ENCODE assay signal across 34 mouse cellular contexts in genomic region chr3:157754826-157755225, GRCm38 (mm10).
"Had no signal": no experiment of that assay in that cellular context is flagged by ENCODE, and none has a peak within 500 bp of the region (broad histone marks: within the 10 kb centered on the region; RNA-seq: fewer than 3 reads in every experiment).

No protein-coding gene starts in this region.

- H3K36me3 ChIP-seq: heart, embryonic 10.5 days; heart, embryonic 12.5 days; heart, embryonic 13.5 days; heart, embryonic 15.5 days; hindbrain, embryonic 10.5 days; hindbrain, embryonic 12.5 days; hindbrain, embryonic 13.5 days; hindbrain, embryonic 15.5 days; intestine, embryonic 15.5 days; kidney, embryonic 15.5 days had no signal

- H3K4me1 ChIP-seq: heart, embryonic 10.5 days; heart, embryonic 15.5 days; hindbrain, embryonic 10.5 days; hindbrain, embryonic 12.5 days; hindbrain, embryonic 13.5 days; hindbrain, embryonic 15.5 days; intestine, embryonic 15.5 days; kidney, embryonic 15.5 days had no signal

- H3K27ac ChIP-seq: heart, embryonic 10.5 days; heart, embryonic 13.5 days; heart, embryonic 15.5 days; hindbrain, embryonic 10.5 days; hindbrain, embryonic 12.5 days; hindbrain, embryonic 13.5 days; hindbrain, embryonic 14.5 days; hindbrain, embryonic 15.5 days; hindbrain, postnatal 0 days; intestine, embryonic 15.5 days; kidney, embryonic 15.5 days; kidney, postnatal 0 days; layer of hippocampus, adult 2 months; left cerebral cortex, adult 2 months had no signal

- DNase-seq: heart, postnatal 10 days; heart, postnatal 14 days; kidney, adult 11 months; kidney, adult 18-20 months; kidney, adult 2 months; kidney, adult 8-10 months; kidney, adult 9 months; kidney, postnatal 10 days; kidney, postnatal 14 days; kidney, postnatal 25 days; kidney, postnatal 36 days; kidney, postnatal 4 days; layer of hippocampus, adult 9-11 months; layer of hippocampus, postnatal 36 days had no signal

- ATAC-seq: hindbrain, embryonic 16.5 days; hindbrain, postnatal 0 days; inflammation-experienced regulatory T-cells, adult 6 months; intestine, embryonic 15.5 days; intestine, embryonic 16.5 days; intestine, postnatal 0 days had no signal

- H3K4me3 ChIP-seq: heart, embryonic 10.5 days; heart, embryonic 12.5 days; heart, embryonic 13.5 days; heart, embryonic 15.5 days; hindbrain, embryonic 10.5 days; hindbrain, embryonic 12.5 days; hindbrain, embryonic 13.5 days; hindbrain, embryonic 15.5 days; intestine, embryonic 15.5 days; kidney, embryonic 15.5 days; layer of hippocampus, adult 2 months; left cerebral cortex, adult 2 months had no signal

- H3K27me3 ChIP-seq: heart, embryonic 12.5 days; heart, embryonic 13.5 days; heart, embryonic 15.5 days; hindbrain, embryonic 12.5 days; hindbrain, embryonic 13.5 days; hindbrain, embryonic 15.5 days; intestine, embryonic 15.5 days; kidney, embryonic 15.5 days had no signal

- H3K4me2 ChIP-seq: heart, embryonic 11.5 days; heart, embryonic 12.5 days; heart, embryonic 13.5 days; heart, embryonic 15.5 days; hindbrain, embryonic 12.5 days; hindbrain, embryonic 13.5 days; hindbrain, embryonic 14.5 days; hindbrain, embryonic 15.5 days; intestine, embryonic 15.5 days; kidney, embryonic 15.5 days had no signal

- H3K9me3 ChIP-seq: heart, embryonic 10.5 days; heart, embryonic 12.5 days; heart, embryonic 15.5 days; hindbrain, embryonic 10.5 days; hindbrain, embryonic 12.5 days; hindbrain, embryonic 13.5 days; hindbrain, embryonic 15.5 days; intestine, embryonic 15.5 days; kidney, embryonic 15.5 days had no signal

- H3K9ac ChIP-seq: heart, embryonic 12.5 days; heart, embryonic 13.5 days; heart, embryonic 15.5 days; hindbrain, embryonic 12.5 days; hindbrain, embryonic 13.5 days; hindbrain, embryonic 14.5 days; hindbrain, embryonic 15.5 days; intestine, embryonic 15.5 days; kidney, embryonic 15.5 days had no signal
